Mouse (Mus musculus) myocyte (in vitro differentiated cells): ENCODE results near the gene Crp.

Experiments used
- MYOG ChIP-seq, 3 experiments: IDR thresholded peaks; one replicate each; pipeline ENCODE4 v1.6.1; 2011; ENCODE audit warnings: control low read depth in 2 of 3, low read depth in 2 of 3, mild to moderate bottlenecking in 2 of 3; ENCODE audit not compliant: insufficient read length in 2 of 3, control insufficient read depth in 1 of 3, insufficient read depth in 1 of 3
- USF1 ChIP-seq: IDR thresholded peaks from one replicate; pipeline ENCODE4 v1.6.1; 2011; ENCODE audit warnings: low read depth, mild to moderate bottlenecking, control low read depth, moderate library complexity

DNA sequence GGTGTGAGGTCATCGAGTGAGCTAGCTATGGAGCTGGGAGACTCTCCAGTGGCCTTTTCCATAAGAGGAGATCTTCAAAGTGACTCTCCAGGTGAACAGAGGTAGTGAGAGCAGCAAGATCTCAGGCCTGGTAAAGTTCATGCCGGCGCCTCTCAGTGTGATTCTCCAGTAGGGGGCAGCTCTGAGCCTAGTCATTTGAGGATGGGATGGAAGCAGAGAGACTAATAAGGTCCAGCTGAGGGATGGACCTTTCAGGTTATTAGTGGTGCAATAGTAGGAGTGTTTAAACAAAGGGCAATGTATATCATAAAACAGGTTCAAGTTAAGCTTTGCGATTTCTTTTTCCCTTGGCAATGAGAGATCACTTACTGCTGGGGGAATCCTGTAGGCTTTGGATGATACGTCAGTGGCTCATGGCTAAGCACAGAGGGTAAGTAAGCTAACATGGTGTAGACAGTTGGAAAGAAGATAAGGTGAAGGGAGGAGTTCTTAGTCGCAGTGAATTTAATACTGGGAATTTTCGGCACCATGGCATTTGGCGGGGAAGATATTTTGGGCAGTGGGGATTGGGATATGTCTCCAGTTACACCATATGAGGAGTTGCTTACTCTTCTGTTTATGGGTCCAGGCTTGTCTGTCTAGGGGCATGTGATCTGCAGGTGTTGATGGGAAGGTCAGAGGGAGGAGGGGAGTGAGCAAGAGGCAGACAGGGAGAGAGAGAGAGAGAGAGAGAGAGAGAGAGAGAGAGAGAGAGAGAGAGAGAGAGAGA is 47.2 kb upstream of the Crp start:
- TF ChIP-seq MYOG (IDR thresholded peaks at IDR 0.05; ENCODE audit: control insufficient read depth in 1 of 3, insufficient read depth in 1 of 3, insufficient read length in 2 of 3, low read depth in 2 of 3) (no peak), USF1 (no peak)
